Mouse (Mus musculus): ENCODE measurements around the gene Clint1. TPM values are rescaled to one million over a fixed set of nuclear protein-coding genes. Genes with fewer than 3 reads are reported as not detected.
"Not testable (repeated sequence)": the region's sequence is repeated elsewhere in the genome, so short reads cannot be mapped to it uniquely, and the experiment has no call there.

Clint1 gene
- polyA plus RNA-seq, 1 experiment from 2014 or later, result 100 TPM

GRCm38 (mm10) chr11:45865861-45866260, 14.0 kb downstream of the Clint1 start:
- Histone ChIP-seq H3K9me3 (no peaks in the 10 kb centered on the region), H3K4me1 (no peaks in the 10 kb centered on the region), H3K4me2 (replicated peaks) (no peak overlapping the region), H3K36me3 (peaks cover 6% of the 10 kb centered on the region), H3K27ac (no peak overlapping the region), H3K4me3 (no peak overlapping the region), H3K27me3 (no peaks in the 10 kb centered on the region), H3K9ac (no peak overlapping the region)
- ATAC-seq (ENCODE audit: insufficient number of reproducible peaks, insufficient read depth, low FRiP score, low TSS enrichment), result no peak
- WGBS, result 85% methylated on average over 2 of the region's 2 CpGs

- H3K4me1 ChIP-seq, result no peaks in the 10 kb centered on the region
- WGBS, result 89% methylated on average over 4 of the region's 4 CpGs
- no peak overlapping the region for H3K9ac ChIP-seq
- peaks cover 6% of the 10 kb centered on the region for H3K36me3 ChIP-seq
- no peaks in the 10 kb centered on the region for H3K9me3 ChIP-seq
- no peak overlapping the region for H3K4me3 ChIP-seq
- no peak for ATAC-seq (ENCODE audit: insufficient number of reproducible peaks, insufficient read depth, low FRiP score, low TSS enrichment)
- no peak overlapping the region for H3K27ac ChIP-seq
- no peaks in the 10 kb centered on the region for H3K27me3 ChIP-seq
- no peak overlapping the region for H3K4me2 ChIP-seq (replicated peaks)
These were observed 14.7 kb downstream of the Clint1 start for GRCm38 (mm10) chr11:45866534-45866933.

DNA sequence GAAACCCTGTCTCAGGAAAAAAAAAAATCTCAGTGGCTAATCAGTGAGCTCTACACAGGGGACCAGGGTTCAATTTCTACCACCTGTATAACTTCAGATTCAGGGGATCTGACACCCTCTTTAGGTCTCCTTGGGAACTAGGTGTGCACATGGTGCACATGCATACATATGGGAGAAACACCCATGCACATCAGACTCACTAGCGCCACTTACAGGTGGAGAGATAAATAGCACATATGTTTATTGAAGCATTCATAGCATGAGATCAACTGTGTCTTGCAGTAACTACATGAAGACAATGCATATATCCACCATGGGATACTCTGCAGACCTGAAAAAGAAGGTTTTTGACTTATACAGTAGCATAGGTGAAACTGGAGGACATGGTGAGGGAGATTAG, 21.8 kb downstream of the Clint1 start:
- Histone ChIP-seq H3K4me2 (replicated peaks) (no peak overlapping the region), H3K27ac (no peak overlapping the region), H3K36me3 (peaks cover 10% of the 10 kb centered on the region), H3K9ac (no peak overlapping the region), H3K27me3 (no peaks in the 10 kb centered on the region), H3K4me3 (no peak overlapping the region), H3K4me1 (0 out of 2 replicates have a peak, but pooled peaks cover 3% of the 10 kb centered on the region), H3K9me3 (no peaks in the 10 kb centered on the region)
- no peak for ATAC-seq (ENCODE audit: insufficient number of reproducible peaks, insufficient read depth, low FRiP score, low TSS enrichment)
- WGBS, result 84% methylated on average over 1 of the region's 1 CpGs

- Histone ChIP-seq H3K4me2 (replicated peaks) (no peak overlapping the region), H3K27me3 (no peaks in the 10 kb centered on the region), H3K9me3 (no peaks in the 10 kb centered on the region), H3K4me1 (0 out of 2 replicates have a peak, but pooled peaks cover 3% of the 10 kb centered on the region), H3K4me3 (no peak overlapping the region), H3K27ac (no peak overlapping the region), H3K9ac (no peak overlapping the region), H3K36me3 (peaks cover 7% of the 10 kb centered on the region)
- no peak for ATAC-seq (ENCODE audit: insufficient number of reproducible peaks, insufficient read depth, low FRiP score, low TSS enrichment)
- 96% methylated on average over 6 of the region's 6 CpGs for WGBS
These were observed 22.4 kb downstream of the Clint1 start for GRCm38 (mm10) chr11:45874251-45874650.

DNA sequence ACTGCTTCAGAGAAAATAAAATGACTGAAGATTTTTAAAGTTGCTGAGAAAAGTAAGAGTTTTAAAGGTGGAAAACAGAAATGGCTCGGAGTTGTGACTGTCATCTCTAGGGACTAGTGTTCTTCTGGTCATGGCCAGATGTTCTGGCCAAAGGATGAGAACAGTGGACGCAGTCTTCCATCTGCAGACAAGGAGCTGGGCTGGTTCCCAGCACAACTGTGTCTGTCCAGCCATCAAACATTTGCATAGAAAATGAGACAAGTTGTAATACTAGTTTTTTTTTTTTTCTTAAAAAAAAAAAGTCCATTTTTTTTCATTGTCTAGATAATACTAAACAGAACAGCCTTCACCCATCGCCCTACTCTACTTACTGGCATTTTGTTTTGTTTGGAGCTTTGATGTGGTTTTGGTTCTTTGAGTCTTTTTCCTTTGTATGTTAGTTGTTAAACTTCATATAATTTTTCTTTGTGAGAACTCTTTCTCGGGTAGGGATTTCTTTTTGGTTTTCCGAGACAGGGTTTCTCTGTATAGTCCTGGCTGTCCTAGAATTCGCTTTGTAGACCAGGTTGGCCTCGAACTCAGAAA, 23.6 kb downstream of the Clint1 start:
- 93% methylated on average over 7 of the region's 7 CpGs for WGBS

DNA sequence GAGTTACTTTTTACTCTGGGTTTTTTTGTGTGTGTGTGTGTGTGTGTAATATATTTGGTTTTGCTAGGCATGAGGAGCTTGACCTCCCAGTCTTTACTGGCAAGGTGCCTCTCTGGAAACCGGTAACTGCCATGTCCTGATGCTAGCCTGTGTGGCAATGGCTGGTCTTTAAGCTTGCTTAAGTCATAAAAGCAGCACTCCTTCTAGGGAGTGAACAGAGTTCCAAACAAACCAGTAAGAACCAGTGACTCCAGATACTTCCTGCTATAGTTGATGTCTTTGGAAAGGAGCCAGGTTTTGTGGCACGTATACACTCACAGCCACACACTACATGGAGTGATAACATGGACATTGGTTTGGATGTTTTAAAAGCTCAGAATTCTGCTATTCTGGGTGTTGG, 24.2 kb downstream of the Clint1 start:
- H3K9ac ChIP-seq, result no peak overlapping the region
- 89% methylated on average over 2 of the region's 2 CpGs for WGBS
- H3K36me3 ChIP-seq, result 0 out of 2 replicates have a peak, but pooled peaks cover 4% of the 10 kb centered on the region
- no peak for ATAC-seq (ENCODE audit: insufficient number of reproducible peaks, insufficient read depth, low FRiP score, low TSS enrichment)
- no peak overlapping the region for H3K4me2 ChIP-seq (replicated peaks)
- no peaks in the 10 kb centered on the region for H3K27me3 ChIP-seq
- no peak overlapping the region for H3K27ac ChIP-seq
- peaks cover 12% of the 10 kb centered on the region for H3K4me1 ChIP-seq
- no peaks in the 10 kb centered on the region for H3K9me3 ChIP-seq
- no peak overlapping the region for H3K4me3 ChIP-seq

More for the DNA sequence above, 23.6 kb downstream of the Clint1 start:
- no peak overlapping the region for H3K9ac ChIP-seq
- no peaks in the 10 kb centered on the region for H3K9me3 ChIP-seq
- H3K4me1 ChIP-seq, result peaks cover 6% of the 10 kb centered on the region
- no peaks in the 10 kb centered on the region for H3K27me3 ChIP-seq
- H3K27ac ChIP-seq, result no peak overlapping the region
- no peak overlapping the region for H3K4me3 ChIP-seq
- ATAC-seq (ENCODE audit: insufficient number of reproducible peaks, insufficient read depth, low FRiP score, low TSS enrichment), result no peak
- H3K4me2 ChIP-seq (replicated peaks), result no peak overlapping the region
- H3K36me3 ChIP-seq, result 0 out of 2 replicates have a peak, but pooled peaks cover 4% of the 10 kb centered on the region

- not testable (repeated sequence) for ATAC-seq (ENCODE audit: insufficient number of reproducible peaks, insufficient read depth, low FRiP score, low TSS enrichment); H3K27me3 ChIP-seq; H3K27ac ChIP-seq; H3K4me3 ChIP-seq; H3K9me3 ChIP-seq; H3K36me3 ChIP-seq; H3K4me2 ChIP-seq (replicated peaks); H3K9ac ChIP-seq
- 75% methylated on average over 4 of the region's 4 CpGs for WGBS
- H3K4me1 ChIP-seq, result peaks cover 24% of the 10 kb centered on the region
These were observed 27.5 kb downstream of the Clint1 start for GRCm38 (mm10) chr11:45879366-45879765.

DNA sequence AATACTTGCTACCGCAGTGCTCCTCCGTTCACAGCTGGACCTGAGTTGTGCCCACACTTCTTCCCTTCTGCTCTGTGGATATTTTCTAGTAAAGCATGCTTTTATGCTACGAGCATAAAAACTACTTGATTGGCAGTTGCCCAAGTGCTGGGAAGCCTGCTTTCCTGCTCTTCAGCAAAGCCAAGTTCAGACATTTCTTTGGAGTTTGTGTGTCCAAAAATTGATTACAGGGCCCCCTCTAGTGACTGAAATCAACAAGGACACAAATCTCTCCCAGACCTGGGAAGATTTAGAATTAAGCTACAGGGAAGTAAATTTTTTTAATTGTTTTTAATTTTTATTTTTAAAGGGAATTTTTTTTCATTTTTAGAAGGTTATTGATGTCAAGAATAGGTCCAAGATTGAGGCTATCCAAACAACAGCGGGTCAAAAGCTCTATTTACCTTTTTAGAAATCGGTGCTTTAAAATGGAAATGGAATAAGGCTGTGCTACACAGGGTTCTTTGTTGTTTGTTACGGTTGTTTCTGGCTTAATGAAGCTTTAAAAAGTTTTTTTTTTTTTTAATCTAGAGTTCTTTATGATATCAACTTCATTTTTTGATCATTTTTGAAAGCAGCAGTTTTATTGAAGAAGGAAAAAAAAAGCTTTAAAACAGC, 29.3 kb downstream of the Clint1 start:
- no peak overlapping the region for H3K4me2 ChIP-seq (replicated peaks)
- H3K9ac ChIP-seq, result no peak overlapping the region
- no peak for ATAC-seq (ENCODE audit: insufficient number of reproducible peaks, insufficient read depth, low FRiP score, low TSS enrichment)
- H3K27me3 ChIP-seq, result no peaks in the 10 kb centered on the region
- H3K9me3 ChIP-seq, result no peaks in the 10 kb centered on the region
- WGBS, result 54% methylated on average over 6 of the region's 6 CpGs
- H3K4me1 ChIP-seq, result peaks cover 24% of the 10 kb centered on the region
- H3K36me3 ChIP-seq, result peaks cover 12% of the 10 kb centered on the region; the same call in 1 of the 2 replicates
- 0 out of 2 replicates have a peak overlapping the region, but pooled peaks have one; percentile 46 for H3K27ac ChIP-seq
- H3K4me3 ChIP-seq, result no peak overlapping the region

GRCm38 (mm10) chr11:45881683-45882068, 29.8 kb downstream of the Clint1 start:
- no peak for ATAC-seq (ENCODE audit: insufficient number of reproducible peaks, insufficient read depth, low FRiP score, low TSS enrichment)

GRCm38 (mm10) chr11:45883270-45883931, 31.6 kb downstream of the Clint1 start:
- Histone ChIP-seq H3K9me3 (no peaks in the 10 kb centered on the region), H3K27ac (no peak overlapping the region)
- no peak for ATAC-seq (ENCODE audit: insufficient number of reproducible peaks, insufficient read depth, low FRiP score, low TSS enrichment)

More at GRCm38 (mm10) chr11:45881683-45882068, 29.8 kb downstream of the Clint1 start:
- Histone ChIP-seq H3K27me3 (no peaks in the 10 kb centered on the region), H3K27ac (no peak overlapping the region), H3K4me3 (no peak overlapping the region), H3K4me2 (replicated peaks) (no peak overlapping the region), H3K9ac (no peak overlapping the region), H3K36me3 (peaks cover 16% of the 10 kb centered on the region), H3K4me1 (peaks cover 24% of the 10 kb centered on the region), H3K9me3 (no peaks in the 10 kb centered on the region)
- 23% methylated on average over 5 of the region's 5 CpGs for WGBS

GRCm38 (mm10) chr11:45884029-45884428, 32.2 kb downstream of the Clint1 start:
- Histone ChIP-seq H3K4me1 (peaks cover 21% of the 10 kb centered on the region), H3K36me3 (peaks cover 37% of the 10 kb centered on the region)
- no peak for ATAC-seq (ENCODE audit: insufficient number of reproducible peaks, insufficient read depth, low FRiP score, low TSS enrichment)

More at GRCm38 (mm10) chr11:45883270-45883931, 31.6 kb downstream of the Clint1 start:
- Histone ChIP-seq H3K9ac (no peak overlapping the region), H3K27me3 (no peaks in the 10 kb centered on the region), H3K4me1 (peaks cover 21% of the 10 kb centered on the region), H3K4me2 (replicated peaks) (no peak overlapping the region), H3K4me3 (no peak overlapping the region), H3K36me3 (peaks cover 31% of the 10 kb centered on the region)
- 52% methylated on average over 8 of the region's 8 CpGs for WGBS

More at GRCm38 (mm10) chr11:45884029-45884428, 32.2 kb downstream of the Clint1 start:
- no peaks in the 10 kb centered on the region for H3K27me3 ChIP-seq
- H3K4me3 ChIP-seq, result no peak overlapping the region
- H3K27ac ChIP-seq, result no peak overlapping the region
- 63% methylated on average over 4 of the region's 4 CpGs for whole genome bisulfite sequencing
- H3K9me3 ChIP-seq, result no peaks in the 10 kb centered on the region
- H3K9ac ChIP-seq, result no peak overlapping the region
- no peak overlapping the region for H3K4me2 ChIP-seq (replicated peaks)

Measured in embryonic facial prominence, embryonic 12.5 days (tissue).